Mouse (Mus musculus) T-cell, adult 2 months (primary cell): ENCODE data around the gene Tgfa.

Source experiments
- DNase-seq: peaks from one replicate; pipeline ENCODE4 v3.0.0; 2022; ENCODE audit warnings: low spot score

Tgfa gene

GRCm38 (mm10) chr6:86232367-86232766 is 37.3 kb downstream of the Tgfa start:
- DNase-seq, result no peak

GRCm38 (mm10) chr6:86233512-86234430 is 38.7 kb downstream of the Tgfa start:
- DNase-seq, result no peak

- DNase-seq, result no peak
Measured at GRCm38 (mm10) chr6:86244866-86245265, 49.8 kb downstream of the Tgfa start.

- DNase-seq, result no peak
Measured at GRCm38 (mm10) chr6:86245965-86246364, 50.9 kb downstream of the Tgfa start.

- DNase-seq, result no peak
Measured at GRCm38 (mm10) chr6:86248562-86248961, 53.5 kb downstream of the Tgfa start.

- no peak for DNase-seq
Measured at GRCm38 (mm10) chr6:86249042-86249441, 54.0 kb downstream of the Tgfa start.

GRCm38 (mm10) chr6:86250236-86250635 is 55.2 kb downstream of the Tgfa start:
- DNase-seq, result no peak

- DNase-seq, result no peak
Measured at GRCm38 (mm10) chr6:86250830-86251229, 55.8 kb downstream of the Tgfa start.

GRCm38 (mm10) chr6:86252176-86253125 is 57.4 kb downstream of the Tgfa start:
- no peak for DNase-seq

- DNase-seq, result no peak
Measured at GRCm38 (mm10) chr6:86255899-86256298, 60.9 kb downstream of the Tgfa start.

- no peak for DNase-seq
Measured at GRCm38 (mm10) chr6:86259242-86259641, 64.2 kb downstream of the Tgfa start.

GRCm38 (mm10) chr6:86260322-86261050 is 65.5 kb downstream of the Tgfa start:
- DNase-seq, result peak; percentile 18

GRCm38 (mm10) chr6:86266786-86267185 is 71.8 kb downstream of the Tgfa start:
- DNase-seq, result no peak

- no peak for DNase-seq
Measured at GRCm38 (mm10) chr6:86270373-86271068, 75.5 kb downstream of the Tgfa start.

GRCm38 (mm10) chr6:86271130-86271529 is 76.1 kb downstream of the Tgfa start:
- DNase-seq, result no peak

GRCm38 (mm10) chr6:86275704-86276103 is 80.7 kb downstream of the Tgfa start:
- no peak for DNase-seq

GRCm38 (mm10) chr6:86276816-86277215 is 81.8 kb downstream of the Tgfa start:
- DNase-seq, result no peak

- DNase-seq, result no peak
Measured at GRCm38 (mm10) chr6:86277620-86278019, 82.6 kb downstream of the Tgfa start.

GRCm38 (mm10) chr6:86281573-86282210 is 86.7 kb downstream of the Tgfa start:
- DNase-seq, result no peak

GRCm38 (mm10) chr6:86293301-86293700 is 98.3 kb downstream of the Tgfa start:
- no peak for DNase-seq

- DNase-seq, result no peak
Measured at GRCm38 (mm10) chr6:86295451-86295850, 100.4 kb downstream of the Tgfa start.
